Mouse (Mus musculus) frontal cortex, postnatal 36 days (tissue): ENCODE measurements around the gene Rfc5.
A peak's percentile ranks its signal among the peaks of the same experiment; 100 is the strongest.

Source experiments
- DNase-seq, 2 experiments: peaks; one replicate each; pipeline ENCODE4 v3.0.0; 2022; ENCODE audit warnings: low spot score in 2 of 2

Gene Rfc5

DNA sequence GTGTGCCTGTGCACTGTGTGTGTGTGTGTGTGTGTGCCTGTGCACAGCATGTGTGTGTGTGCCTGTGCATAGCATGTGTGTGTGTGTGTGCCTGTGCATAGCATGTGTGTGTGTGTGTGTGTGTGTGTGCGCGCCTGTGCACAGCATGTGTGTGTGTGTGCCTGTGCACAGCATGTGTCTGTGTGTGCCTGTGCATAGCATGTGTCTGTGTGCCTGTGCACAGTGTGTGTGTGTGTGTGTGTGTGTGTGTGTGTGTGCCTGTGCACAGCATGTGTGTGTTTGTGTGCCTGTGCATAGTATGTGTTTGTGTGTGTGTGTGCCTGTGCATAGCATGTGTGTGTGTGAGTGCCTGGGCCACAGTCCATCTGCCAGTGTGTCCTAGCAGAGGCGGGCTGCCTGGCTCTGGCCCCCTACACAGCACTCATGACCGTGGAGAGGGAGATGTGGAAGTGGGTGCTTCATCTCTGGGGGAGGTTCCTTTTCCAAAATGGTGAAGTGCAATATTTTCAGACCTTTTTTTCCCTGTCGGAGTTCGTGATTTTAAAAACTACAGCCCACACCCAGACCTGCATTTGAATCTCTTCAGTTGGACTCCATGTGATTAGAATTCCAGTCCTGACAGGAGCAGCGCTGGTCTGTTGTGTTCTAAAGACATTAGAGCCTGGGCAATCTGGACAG, 14.3 kb downstream of the Rfc5 start:
- DNase-seq: peak; percentile 49 to 60

DNA sequence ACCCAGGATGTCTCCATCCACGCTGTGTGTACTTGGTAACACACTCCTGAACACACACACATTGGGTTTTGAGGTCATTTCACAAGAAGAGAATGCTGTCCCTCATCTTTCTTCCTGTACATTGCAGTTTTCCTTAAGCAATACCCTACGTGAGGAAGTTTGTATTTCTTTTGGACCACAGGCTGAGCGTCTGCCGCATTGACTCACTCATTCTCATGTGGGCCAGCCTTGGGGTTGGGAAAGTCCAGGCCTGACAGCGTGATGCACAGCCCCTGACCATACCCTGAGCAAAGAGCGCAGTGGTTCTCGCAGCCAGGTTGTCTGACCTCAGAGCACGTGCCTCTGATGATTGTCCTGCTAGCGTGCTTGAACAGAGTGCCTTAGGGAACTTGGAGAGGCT, 15.4 kb downstream of the Rfc5 start:
- DNase-seq: no peak

DNA sequence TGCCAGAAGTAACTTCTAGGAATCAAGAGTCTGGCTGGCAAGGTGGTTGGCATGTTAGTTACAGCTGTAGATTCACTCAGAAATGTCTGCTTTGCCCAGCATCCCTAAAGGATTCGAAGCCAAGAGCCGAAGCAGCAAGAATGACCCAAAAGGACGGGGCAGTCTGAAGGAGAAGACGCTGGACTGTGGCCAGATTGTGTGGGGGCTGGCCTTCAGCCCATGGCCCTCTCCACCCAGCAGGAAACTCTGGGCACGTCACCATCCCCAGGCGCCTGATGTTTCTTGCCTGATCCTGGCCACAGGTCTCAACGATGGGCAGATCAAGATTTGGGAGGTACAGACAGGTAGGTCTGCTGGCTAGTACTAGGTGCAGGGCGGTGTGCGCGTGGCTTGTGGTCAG, 18.3 kb downstream of the Rfc5 start:
- DNase-seq: no peak

DNA sequence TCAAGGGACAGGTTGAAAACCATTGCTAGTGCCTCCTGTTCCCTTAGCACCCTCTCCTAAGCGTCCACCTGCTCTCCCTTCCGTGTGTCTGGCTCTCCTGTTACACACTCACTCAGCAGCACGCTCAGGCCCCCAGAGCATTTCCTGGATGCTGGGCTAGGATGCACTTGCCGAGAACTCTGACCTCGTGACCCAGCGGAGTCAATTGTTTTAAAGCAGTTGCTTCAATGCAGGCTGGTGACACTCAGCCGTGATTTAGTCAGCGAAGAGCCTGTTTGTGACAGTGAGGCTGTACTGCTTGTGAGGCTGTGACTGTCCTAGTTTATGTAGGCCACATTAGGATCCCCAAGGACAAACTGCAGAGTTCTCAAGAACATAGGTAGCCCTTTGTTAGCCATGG, 21.6 kb downstream of the Rfc5 start:
- DNase-seq: no peak

- DNase-seq: no peak
Measured at GRCm38 (mm10) chr5:117365904-117366561, 22.8 kb downstream of the Rfc5 start.

- DNase-seq: no peak
Measured at GRCm38 (mm10) chr5:117364821-117365220, 24.0 kb downstream of the Rfc5 start.

- no peak for DNase-seq
Measured at GRCm38 (mm10) chr5:117363066-117363782, 25.6 kb downstream of the Rfc5 start.

- no peak for DNase-seq
Measured at GRCm38 (mm10) chr5:117361590-117361989, 27.3 kb downstream of the Rfc5 start.

DNA sequence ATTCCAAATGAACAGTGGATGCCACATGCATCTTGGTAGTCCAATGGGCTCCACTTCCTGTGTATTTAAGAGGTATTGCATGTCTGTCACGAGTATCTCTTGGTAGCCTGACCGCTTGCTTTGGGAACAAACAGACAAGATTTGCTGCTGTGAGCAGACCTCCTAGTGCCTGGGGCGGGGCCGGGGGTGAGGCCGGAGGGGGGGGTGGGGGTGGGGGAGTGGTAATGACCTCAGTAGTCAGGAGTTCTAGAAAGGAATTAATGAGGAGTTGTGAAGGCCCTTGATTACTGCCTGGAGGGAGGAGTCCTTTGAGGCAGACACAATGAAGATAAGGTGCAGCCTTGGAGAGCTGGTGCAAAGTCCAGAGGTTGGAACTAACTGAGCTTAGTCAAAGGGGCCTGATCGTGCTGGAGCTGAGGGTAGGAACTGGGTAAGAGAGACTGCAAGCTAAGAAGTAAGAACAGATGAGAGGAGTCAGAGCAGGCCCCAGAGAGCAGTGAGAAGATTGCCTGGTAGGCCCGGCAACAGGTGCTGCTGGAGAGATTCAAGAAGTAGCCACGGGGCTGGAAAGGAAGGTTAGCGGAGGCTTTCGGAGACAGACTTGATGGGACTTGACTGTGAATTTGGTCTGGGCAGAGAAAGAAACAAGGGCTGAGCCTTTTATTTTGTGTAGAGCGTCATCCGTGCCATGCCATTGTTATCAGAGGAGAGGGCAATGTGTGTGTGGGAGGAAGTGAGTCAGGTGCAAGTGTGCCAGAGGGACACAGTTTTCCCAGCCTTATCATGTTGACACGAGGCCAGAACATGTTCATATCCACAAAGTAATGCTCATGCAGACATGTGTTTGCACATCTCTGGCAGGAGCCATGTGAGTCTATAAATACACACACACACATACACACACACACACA, 28.0 kb downstream of the Rfc5 start:
- no peak for DNase-seq

GRCm38 (mm10) chr5:117360228-117360515, 28.7 kb downstream of the Rfc5 start:
- no peak for DNase-seq

- no peak for DNase-seq
Measured at GRCm38 (mm10) chr5:117359497-117360227, 29.2 kb downstream of the Rfc5 start.

- DNase-seq: peak; percentile 75 to 89
Measured at GRCm38 (mm10) chr5:117358725-117359124, 30.1 kb downstream of the Rfc5 start.

DNA sequence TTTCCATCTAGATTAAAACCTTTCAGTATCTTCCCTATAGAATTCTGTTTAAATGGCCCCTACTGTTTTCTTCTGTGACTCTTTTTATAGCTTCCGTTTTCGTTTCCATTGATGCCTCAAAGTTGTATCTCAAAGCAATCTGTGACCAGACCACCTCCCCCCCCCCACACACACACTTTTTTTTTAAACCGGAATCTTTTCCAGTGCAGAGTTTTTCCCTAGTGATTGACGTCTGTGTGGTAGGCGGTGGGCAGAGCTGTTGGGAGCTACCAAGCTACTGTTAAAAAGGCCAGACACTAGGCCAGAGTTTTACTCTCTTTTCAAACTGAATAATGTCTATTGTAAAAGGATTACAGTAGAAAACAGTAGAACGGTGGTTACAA, 30.6 kb downstream of the Rfc5 start:
- no peak for DNase-seq

GRCm38 (mm10) chr5:117357478-117358247, 31.2 kb downstream of the Rfc5 start:
- peak; percentile 45 to 49 for DNase-seq

- peak; percentile 65 to 68 for DNase-seq
Measured at GRCm38 (mm10) chr5:117357129-117357477, 31.7 kb downstream of the Rfc5 start, which contains the start of gene Wsb2. Gene Wsb2, plus strand, starts transcription at chr5:117357304.

DNA sequence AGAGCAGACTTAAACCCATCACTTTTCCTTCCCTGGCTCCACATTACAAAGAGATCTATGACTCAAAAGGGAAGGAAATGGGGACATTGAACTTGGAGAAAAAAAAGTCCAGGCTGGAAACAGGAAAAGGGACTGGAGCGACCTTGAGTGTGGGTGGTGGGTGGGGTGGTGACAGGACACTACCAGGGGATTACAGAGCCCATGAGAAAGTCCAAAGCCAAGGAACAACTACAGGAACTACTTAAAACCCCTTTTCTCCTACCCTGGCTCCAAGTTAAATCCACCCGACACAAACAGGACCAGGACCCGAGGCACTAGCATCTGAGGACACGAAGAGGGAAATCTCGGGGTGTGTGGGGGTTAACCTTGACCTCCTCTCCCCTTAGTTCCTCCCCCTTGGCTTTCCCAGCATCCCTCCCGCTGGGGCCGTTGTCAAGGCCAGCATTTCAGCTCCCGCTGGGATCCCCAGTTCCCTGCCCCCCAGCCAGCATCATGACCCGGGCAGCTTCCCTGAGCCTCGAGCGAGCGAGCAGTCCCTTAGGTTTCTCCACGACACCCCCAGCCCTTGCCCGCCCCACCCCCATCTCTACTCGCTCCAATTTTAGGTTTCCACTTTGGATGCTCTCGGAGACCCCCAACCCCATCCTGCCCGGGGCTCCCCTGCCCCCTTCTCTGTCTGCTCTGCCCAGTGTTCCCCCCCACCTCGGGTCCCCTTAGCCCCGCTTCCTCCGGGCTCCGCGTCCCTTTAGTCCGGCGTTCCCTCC, 32.3 kb downstream of the Rfc5 start:
- DNase-seq: peak in 1 of 2 experiments; percentile 39

DNA sequence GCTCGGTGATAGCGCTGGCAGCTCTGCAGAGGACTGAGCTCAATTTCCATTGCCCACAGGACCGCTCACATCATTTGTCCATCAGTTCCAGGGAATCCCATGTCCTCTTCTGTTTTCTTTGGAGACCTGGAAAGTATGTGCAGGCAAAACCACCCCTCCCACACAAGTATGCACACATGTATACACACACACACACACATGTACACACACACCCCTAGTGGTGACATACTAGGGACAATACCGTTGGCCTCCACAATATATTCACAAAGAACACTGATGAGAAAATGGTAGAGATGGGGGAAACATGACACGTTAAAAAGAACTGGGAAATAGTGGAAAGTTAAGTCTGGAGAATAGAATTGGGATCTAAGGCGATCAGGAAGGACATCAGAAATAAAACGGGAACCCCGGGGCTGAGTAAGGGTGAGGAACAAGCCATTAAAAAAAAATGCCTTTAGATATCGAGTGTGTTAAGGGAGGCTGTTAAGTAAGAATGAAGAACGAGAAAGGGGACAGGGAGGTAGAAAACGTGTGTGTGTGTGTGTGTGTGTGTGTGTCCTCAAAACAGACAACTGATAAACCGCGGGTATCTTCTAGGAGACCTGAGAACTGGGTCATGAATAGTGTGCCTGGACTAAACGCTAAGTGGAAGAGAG, 33.1 kb downstream of the Rfc5 start:
- no peak for DNase-seq

DNA sequence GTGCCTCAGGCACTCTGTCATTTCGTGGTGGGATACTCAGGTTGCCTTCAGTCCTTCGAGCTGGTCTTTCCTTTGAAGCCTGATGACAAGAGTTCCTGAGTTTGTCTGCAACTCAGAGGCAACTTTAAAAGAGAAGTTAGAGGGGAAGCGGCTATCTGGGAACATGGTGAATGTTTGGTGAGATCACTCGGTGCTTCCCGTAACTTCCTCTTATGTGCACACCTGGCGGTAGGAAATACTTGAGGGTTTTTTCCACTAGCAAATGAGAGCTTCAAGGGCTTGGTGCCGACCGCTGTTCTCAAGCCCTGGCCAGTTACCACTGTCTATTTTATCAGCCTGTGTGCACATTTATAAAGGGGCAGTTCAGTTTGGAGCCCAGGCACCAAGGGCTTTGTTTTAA, 34.7 kb downstream of the Rfc5 start:
- no peak for DNase-seq

- DNase-seq: peak; percentile 28 to 40
Measured at GRCm38 (mm10) chr5:117348279-117348678, 40.6 kb downstream of the Rfc5 start.
